Mouse (Mus musculus): ENCODE measurements around the gene Calhm3.

The Calhm3 gene

GRCm38 (mm10) chr19:47118634-47119033 lies 38.9 kb downstream of the Calhm3 start:
- DNase-seq (ENCODE audit: low spot score) = no peak

GRCm38 (mm10) chr19:47104641-47105271 lies 52.8 kb downstream of the Calhm3 start:
- DNase-seq (ENCODE audit: low spot score) = no peak

Data from ovary, adult 18-20 months (tissue).